ENCODE assay signal across 25 mouse cellular contexts in the genomic region with DNA sequence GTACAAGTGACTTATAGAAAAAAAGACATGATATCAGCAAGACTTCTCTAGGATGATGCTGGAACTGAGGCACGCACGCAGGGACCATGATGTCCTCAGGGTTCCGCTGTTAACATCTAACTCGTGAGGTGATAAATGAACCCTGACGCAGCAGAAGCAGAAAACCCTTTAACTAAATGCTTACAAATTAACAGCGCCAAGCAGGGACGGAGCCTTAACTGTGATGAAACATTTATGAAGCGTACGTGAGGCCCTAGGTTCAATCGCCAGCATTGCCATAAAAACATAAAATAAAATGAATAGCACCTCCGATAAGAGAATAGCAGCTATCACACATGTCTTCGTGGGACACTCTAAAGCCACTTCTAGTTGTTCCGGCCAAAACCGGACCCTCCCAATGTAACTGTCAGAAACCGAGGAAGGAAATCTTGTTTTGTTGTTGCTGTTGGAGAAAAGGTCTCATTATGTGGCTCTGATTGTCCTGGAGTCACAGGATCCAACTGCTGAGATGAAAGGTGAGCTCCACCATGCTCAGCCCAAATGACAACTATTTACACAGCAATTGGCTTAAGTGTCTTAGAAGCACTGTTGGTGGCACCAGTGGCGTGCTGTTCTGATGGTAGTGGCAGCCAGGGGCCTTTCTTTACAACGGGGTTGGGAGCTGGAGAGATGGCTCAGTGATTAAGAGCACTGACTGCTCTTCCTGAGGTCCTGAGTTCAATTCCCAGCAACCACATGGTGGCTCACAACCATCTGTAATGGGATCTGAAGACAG. TPM values are rescaled to one million over a fixed set of nuclear protein-coding genes. Genes with fewer than 3 reads are reported as not detected.
A peak's percentile ranks its signal among the peaks of the same experiment; 100 is the strongest.
DNase-seq lines count a peak whose midpoint lies in the region; TF ChIP-seq lines count a peak whose summit lies in the region.
"Had no signal": no experiment of that assay in that cellular context is flagged by ENCODE, and none has a peak within 500 bp of the region (broad histone marks: within the 10 kb centered on the region; RNA-seq: fewer than 3 reads in every experiment).

No protein-coding gene starts in this region.

- no peak overlapping the region for H3K4me3 ChIP-seq in gastrocnemius, adult 2 months
- H3K4me3 ChIP-seq: forebrain, embryonic 10.5 days; forebrain, embryonic 13.5 days; heart, embryonic 13.5 days had no signal

- no peak for TF ChIP-seq CTCF in gastrocnemius, adult 2 months (IDR thresholded peaks at IDR 0.05)

- DNase-seq in kidney, adult 18-20 months = peak; percentile 34
- DNase-seq in kidney, postnatal 10 days = no peak
- peak; percentile 72 for DNase-seq in kidney, adult 9 months
- DNase-seq in kidney, postnatal 4 days = no peak
- peak; percentile 46 to 61 for DNase-seq in kidney, postnatal 36 days
- no peak for DNase-seq in kidney, adult 11 months
- DNase-seq in yolk sac, embryonic 10.5 days (ENCODE audit: low spot score) = peak; percentile 55
- no peak for DNase-seq in gastrocnemius, adult 2 months
- DNase-seq: adrenal gland, postnatal 10 days; adrenal gland, postnatal 36 days; B cell, adult 2 months; cerebellum, adult 18-20 months; cerebellum, adult 9-10 months; cerebellum, postnatal 14 days; gastrocnemius, postnatal 14 days; heart, postnatal 14 days; heart, postnatal 4 days had no signal

- no peak overlapping the region for H3K27ac ChIP-seq in gastrocnemius, adult 2 months
- H3K27ac ChIP-seq: forebrain, embryonic 10.5 days; forebrain, embryonic 13.5 days; heart, embryonic 13.5 days; hindbrain, embryonic 14.5 days had no signal

- intact Hi-C loops in gastrocnemius, adult 2 months (cut with DNase I) = no loop called here

RNA-seq across cellular contexts. Expression of a gene that starts 7.4 kb away (rescaled TPM):
- 10 to 100 TPM in 1 of 2 experiments, 1 to 10 TPM in 1; 5.6 to 11.1 TPM for total RNA-seq in gastrocnemius, adult 2 months (2021)

RNA-seq across cellular contexts. Expression of a gene that starts 17.8 kb away (rescaled TPM):
- 1 to 10 TPM; 3.2 to 4.4 TPM for total RNA-seq in gastrocnemius, adult 2 months (2021)

RNA-seq across cellular contexts. Expression of a gene that starts 17.8 kb away (rescaled TPM):
- 1 to 10 TPM; 1.5 to 1.6 TPM for total RNA-seq in gastrocnemius, adult 2 months (2021)

RNA-seq across cellular contexts. Expression of a gene that starts 53.2 kb away (rescaled TPM):
- total RNA-seq in gastrocnemius, adult 2 months (2021) = not detected
- total RNA-seq: adrenal gland, adult 18-20 months; adrenal gland, postnatal 10 days; adrenal gland, postnatal 36 days; G1E; gastrocnemius, adult 18-20 months; gastrocnemius, postnatal 14 days; gastrocnemius, postnatal 4 days; heart, postnatal 14 days; heart, postnatal 4 days had no signal

Comparison
In these comparisons a context has a peak if more than half of its experiments do, and no peak if none do; other contexts are left out.
1. DNase-seq: peak in kidney, adult 18-20 months (single experiment), kidney, adult 9 months (single experiment), kidney, postnatal 36 days (2 of 2) and yolk sac, embryonic 10.5 days (single experiment); none in kidney, postnatal 10 days (single experiment), kidney, postnatal 4 days (0 of 2), kidney, adult 11 months (single experiment) and gastrocnemius, adult 2 months (single experiment).